Mouse (Mus musculus): ENCODE data around the gene Alg5. TPM values are rescaled to one million over a fixed set of nuclear protein-coding genes. Genes with fewer than 3 reads are reported as not detected.

Gene Alg5
- polyA plus RNA-seq, 2 experiments from 2014 or later, result 76.6 to 88.1 TPM

DNA sequence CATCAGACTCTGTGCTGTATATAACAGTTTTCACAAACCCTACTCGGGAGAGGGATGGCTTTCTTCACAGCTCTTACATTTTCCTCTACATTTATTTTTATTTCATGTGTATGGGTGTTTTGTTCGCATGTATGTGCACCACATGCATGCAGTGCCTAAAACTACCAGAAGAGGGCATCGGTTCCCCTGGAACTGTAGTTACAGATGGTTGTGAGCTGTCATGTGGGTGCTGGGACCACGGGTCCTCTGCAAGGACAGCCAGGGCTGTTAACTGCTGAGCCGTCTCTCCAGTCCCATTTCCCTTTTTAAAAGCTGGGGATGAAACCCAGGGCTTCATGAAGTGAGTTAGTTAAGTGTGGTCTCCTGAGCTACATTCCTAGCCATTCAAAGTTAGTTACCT, 60.0 kb downstream of the Alg5 start:
- ATAC-seq, result no peak

DNA sequence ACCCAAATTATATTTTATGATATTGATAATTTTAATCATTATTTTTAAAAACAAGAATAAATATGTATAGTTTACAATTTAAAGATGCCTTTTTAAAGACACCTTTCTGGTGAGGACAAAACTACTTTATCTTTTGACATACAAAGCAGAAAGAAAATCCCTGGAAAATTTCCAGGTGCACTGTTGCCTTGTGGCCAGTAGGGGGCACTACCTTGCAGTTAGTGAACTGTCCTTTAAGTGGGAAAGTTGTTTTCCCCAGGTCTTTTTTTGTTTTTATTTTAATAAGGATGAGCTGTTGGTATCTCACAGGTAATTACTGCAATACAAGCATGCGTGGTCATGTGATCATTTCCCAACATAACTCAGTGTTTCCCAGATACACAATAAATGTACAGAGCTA, 60.5 kb downstream of the Alg5 start:
- no peak for ATAC-seq

DNA sequence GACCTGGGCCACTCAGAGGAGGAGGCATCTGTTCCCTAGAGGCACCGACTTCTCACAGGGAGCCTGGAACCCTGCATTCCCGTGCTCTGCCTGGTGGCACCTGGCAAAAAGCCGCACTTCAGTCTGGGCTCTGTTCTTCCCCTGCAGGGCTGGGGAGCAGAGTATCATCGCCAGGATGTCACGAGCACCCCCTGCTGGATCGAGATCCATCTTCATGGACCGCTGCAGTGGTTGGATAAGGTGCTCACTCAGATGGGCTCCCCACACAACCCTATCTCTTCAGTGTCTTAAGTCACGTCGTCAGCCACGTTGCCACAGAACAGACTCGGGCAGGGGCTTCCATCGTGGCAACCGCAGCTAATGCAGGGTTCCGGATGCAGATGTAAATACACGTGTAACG, 61.9 kb downstream of the Alg5 start:
- no peak for ATAC-seq

Other genes starting within 250 kb of the Alg5 start
- gene Supt20, start 42.7 kb upstream of the Alg5 start, polyA plus RNA-seq (2017; shearing (Covaris generic)), result 100 to 1,000 TPM; 168 to 188 TPM
- 1 to 10 TPM in 1 of 2 experiments, not detected in 1; 2.0 TPM for gene Gm21958, start 21.2 kb upstream of the Alg5 start, polyA plus RNA-seq (2017; shearing (Covaris generic))
- gene Exosc8, start 146 bp upstream of the Alg5 start, polyA plus RNA-seq (2017; shearing (Covaris generic)), result 100 to 1,000 TPM; 205 to 218 TPM
- not detected for gene Smad9, start 20.0 kb downstream of the Alg5 start, polyA plus RNA-seq (2017; shearing (Covaris generic))
- gene Rfxap, start 72.3 kb downstream of the Alg5 start, polyA plus RNA-seq (2017; shearing (Covaris generic)), result 1 to 10 TPM; 3.9 to 6.9 TPM
- gene Sertm1, start 180.3 kb downstream of the Alg5 start, polyA plus RNA-seq (2017; shearing (Covaris generic)), result not detected

All from activated CD4-positive, CD25-positive, alpha-beta regulatory T cell, adult 4 months (primary cell).